Mouse (Mus musculus): Measurements from ENCODE around the gene Tmed5.
"Not testable (repeated sequence)": the region's sequence is repeated elsewhere in the genome, so short reads cannot be mapped to it uniquely, and the experiment has no call there.

The Tmed5 gene

DNA sequence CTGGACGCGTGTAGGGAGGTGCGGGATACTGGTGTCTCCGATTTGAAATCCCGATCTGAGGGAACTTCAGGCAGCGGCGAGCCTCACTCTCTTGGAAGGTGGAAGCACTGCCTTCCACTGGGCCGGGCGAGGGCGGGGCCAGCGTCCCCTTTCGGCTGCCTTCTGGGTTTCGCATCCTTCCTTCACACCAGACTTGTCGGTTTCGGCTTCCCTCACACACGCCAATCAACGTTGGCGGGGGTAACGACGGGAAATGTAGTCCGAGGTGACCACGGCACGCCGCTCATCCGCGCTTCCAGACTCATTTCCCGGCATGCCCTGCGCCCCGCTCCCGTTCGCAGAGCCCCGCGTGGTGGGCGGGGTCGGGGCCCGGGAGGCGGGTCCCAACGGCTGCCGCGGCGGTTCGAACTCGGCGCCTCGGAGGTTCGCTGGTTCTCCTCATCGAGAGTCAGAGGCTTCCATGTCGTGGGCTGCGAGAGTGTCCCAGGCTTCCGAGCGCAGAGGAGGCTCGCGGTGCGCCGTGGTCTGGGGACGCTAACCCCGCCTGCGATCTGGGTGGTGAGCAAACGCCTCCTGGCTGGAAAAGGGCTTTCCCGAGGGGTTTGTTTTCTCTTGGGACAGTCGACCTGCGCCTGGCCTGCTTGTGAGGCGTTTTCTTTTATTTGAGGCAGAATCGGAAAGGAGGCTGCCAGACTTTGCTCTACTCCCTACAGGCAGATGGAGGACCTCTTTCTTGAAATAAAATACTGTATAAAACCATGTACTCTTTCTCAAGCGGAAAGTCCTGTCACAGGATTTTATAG is at the start of gene Tmed5, which contains the start of gene Ccdc18:
Gene Tmed5, minus strand, starts transcription at position 180 of the 803 bp plus-strand sequence.
Gene Ccdc18, plus strand, starts transcription at position 435 of the 803 bp plus-strand sequence.
- peak; percentile 94 to 97 for DNase-seq (ENCODE audit: low spot score in 2 of 2)

DNA sequence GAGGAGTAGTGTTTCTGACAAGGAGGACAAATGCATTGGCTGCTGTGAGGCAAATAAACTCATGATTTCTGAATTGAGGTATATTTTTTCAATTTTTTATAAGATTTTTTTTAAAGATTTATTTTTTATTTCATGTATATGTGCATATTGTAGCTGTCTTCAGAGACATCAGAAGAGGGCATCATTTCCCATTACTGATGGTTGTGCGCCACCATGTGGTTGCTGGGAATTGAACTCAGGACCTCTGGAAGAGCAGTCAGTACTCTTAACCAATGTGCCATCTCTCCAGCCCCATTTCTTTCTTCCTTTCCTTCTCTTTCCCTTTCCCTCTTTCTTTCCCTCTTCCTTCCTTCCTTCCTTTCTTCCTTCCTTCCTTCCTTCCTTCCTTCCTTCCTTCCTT is 31.3 kb upstream of the Tmed5 start:
- DNase-seq (ENCODE audit: low spot score in 2 of 2), result peak in 1 of 2 experiments; percentile 10

- no peak for DNase-seq (ENCODE audit: low spot score in 2 of 2)
Measured at GRCm38 (mm10) chr5:108160796-108161195, 28.4 kb upstream of the Tmed5 start.

DNA sequence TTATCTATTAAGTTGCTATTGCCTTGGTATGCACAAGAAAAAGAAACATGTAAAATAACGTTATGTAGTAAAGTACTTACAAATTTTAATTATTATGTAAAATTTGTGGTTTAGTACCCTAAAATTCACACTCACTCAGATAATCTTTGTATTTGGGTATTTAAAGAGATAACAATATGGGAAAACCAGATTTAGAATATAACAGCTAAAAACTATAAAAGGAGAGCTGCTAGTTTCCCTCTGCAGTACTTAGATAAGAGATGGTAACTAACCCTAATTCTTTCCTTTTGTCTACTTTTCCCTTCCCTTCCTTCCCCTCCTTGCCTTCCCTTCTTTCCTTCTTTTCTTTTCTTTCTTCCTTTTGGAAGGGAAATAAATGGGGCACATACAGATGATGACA is 20.2 kb upstream of the Tmed5 start:
- DNase-seq (ENCODE audit: low spot score in 2 of 2), result no peak

DNA sequence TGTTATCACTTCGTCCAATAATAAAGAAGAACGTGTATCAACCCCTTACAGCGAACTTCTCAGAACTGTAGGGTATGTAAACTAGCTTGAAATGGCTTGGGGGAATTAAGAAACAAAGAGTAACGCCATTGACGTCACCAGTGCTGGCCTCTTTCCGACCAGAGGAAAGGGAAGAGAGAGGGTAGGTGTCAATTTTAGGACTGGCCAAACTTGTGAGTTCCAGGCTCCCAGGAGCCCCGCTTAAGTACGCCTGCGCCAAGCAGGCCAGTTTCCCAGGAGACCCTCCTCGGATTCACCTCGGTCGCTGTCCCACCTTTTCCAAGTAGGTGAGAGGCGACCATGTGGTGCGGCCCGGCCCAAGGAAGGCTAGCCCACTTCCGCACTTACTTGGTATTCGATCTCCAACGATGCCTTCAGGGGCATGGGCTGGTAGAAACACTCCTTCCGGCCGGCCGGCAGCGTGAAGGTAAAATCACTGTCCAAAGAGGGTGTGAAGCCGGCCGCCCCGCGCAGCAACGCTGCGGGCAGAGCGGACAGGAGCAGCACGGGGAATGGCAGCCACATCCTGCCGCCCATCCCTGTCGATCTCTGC is 475 bp downstream of the Tmed5 start:
- no peak for DNase-seq (ENCODE audit: low spot score in 2 of 2)

GRCm38 (mm10) chr5:108120221-108120900 is 12.1 kb downstream of the Tmed5 start:
- no peak for DNase-seq (ENCODE audit: low spot score in 2 of 2)

DNA sequence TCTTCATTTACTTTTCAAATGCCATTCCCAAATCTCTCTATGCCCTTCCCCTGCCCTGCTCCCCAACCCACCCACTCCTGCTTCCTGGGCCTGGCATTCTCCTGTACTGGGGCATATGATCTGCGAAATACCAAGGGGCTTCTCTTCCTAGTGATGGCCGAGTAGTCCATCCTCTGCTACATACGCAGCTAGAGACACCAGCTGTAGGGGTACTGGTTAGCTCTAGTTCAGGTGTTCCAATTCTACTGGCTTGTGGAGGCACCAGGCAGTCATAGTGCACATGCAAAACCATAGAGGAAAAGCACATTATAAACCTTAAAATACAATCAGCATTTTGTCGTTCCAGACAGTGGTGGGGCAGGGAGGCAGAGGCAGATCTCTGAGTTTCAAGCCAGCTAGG is 14.7 kb downstream of the Tmed5 start:
- no peak for DNase-seq (ENCODE audit: low spot score in 2 of 2)

DNA sequence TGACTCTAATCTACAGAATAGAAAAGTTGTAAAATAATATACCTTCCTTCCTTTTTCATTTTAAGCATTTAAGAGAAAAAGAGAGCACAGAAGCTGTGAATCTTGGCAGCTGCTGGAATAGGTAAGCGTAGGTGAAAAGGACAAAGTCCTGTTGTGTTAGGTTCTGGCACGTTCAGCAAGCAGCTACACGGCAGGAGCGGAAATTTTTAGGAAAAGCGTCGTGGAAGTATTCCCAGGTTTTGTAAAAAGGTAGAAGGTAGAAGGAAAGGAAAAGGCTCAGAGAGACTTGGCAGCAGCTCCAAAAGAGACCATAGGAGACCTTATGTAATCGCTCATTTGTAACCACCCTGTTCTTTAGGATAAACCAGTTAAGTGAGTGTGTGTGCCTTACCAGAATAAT is 23.1 kb downstream of the Tmed5 start:
- no peak for DNase-seq (ENCODE audit: low spot score in 2 of 2)

DNA sequence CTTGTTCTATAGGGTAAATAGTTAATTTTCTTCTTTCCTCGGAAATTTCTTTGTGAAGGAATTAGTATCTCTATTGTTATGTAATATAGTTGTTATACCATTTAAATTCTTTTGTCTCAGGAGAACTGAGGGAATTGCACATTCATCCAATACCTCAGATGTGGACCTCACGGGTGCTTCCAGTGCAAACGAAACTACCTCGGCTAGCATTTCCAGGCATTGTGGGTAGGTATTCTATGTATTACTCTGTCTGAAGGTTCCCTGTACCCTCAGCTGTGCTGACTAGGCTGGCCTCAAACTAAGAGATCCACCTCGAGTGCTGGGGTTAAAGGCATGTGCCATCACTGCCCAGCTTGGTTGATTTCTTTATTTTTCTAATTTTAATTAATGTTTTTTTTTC is 28.1 kb downstream of the Tmed5 start:
- DNase-seq (ENCODE audit: low spot score in 2 of 2), result no peak

DNA sequence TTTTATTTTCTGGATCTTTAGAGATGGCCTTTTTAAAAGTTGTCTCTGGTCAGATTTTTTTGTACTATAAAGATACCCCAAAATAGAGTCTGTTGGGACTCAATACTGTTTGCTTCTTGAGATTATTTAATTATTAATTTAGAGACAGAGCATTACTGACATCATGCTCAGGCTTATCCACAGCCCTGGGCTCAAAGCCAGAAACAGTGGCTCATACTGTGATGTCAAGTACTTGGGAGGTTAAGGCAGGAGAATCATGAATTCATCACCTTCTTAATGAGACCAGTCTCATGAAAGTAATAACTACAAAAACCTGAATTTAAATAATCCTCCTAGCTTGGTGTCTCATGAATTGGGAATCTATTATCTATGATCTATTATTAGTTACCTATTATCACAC is 32.2 kb downstream of the Tmed5 start:
- no peak for DNase-seq (ENCODE audit: low spot score in 2 of 2)

- DNase-seq (ENCODE audit: low spot score in 2 of 2), result no peak
Measured at GRCm38 (mm10) chr5:108097676-108098075, 34.7 kb downstream of the Tmed5 start.

GRCm38 (mm10) chr5:108092731-108093130 is 39.7 kb downstream of the Tmed5 start:
- not testable (repeated sequence) for DNase-seq (ENCODE audit: low spot score in 2 of 2)

- no peak for DNase-seq (ENCODE audit: low spot score in 2 of 2)
Measured at GRCm38 (mm10) chr5:108085440-108085839, 47.0 kb downstream of the Tmed5 start.

DNA sequence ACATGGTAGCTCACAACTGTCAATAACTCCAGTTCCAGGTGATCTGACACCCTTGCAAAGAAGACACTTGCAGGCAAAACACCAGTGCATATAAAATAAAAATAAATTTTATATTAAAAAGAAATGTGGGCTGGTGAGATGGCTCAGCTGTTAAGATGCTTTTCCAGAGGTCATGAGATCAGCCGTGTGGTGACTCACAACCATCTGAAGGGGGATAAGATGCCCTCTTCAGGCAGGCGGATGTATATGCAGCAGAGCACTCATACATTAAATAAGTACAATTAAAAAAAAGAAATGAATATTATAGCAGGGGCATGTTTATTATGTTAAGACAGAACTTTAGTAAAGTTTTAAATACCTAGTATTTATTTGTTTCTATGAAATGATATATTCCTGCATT is 50.0 kb downstream of the Tmed5 start:
- no peak for DNase-seq (ENCODE audit: low spot score in 2 of 2)

GRCm38 (mm10) chr5:108079603-108080002 is 52.8 kb downstream of the Tmed5 start:
- DNase-seq (ENCODE audit: low spot score in 2 of 2), result no peak

DNA sequence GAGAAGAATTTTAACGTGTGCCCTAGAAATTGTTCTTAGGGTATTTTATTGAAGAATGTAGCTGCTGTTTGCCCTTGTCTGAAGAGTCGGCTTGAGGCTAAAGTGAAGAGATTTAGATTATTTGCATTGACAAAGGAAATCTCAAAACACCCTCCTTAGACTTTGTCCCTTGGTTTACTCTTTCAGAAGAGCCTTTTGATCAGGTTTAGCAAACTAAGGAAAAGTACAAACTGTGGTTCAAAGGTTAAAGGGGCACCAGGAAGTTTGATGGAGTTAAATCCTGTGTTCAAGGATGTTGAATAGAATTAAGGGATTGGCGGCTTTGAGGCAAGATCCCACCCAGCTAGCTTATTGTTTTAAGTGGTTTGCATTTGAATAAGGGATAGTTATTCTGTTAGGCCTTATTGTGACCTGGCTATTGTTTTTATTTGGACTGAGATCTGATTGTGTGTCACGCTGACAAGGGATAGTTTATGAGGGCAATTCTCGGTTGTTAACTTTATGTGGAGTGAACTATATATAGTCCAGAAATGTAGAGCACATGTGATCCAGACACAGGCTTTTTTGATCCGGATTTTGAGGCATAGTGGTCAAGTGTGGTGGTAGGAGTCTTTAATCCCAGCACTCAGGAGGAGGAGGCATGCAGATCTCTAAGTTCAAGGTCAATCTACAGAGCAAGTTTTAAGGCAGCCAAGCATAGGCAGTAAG is 55.4 kb downstream of the Tmed5 start:
- DNase-seq (ENCODE audit: low spot score in 2 of 2), result no peak

GRCm38 (mm10) chr5:108076241-108076640 is 56.2 kb downstream of the Tmed5 start:
- no peak for DNase-seq (ENCODE audit: low spot score in 2 of 2)

DNA sequence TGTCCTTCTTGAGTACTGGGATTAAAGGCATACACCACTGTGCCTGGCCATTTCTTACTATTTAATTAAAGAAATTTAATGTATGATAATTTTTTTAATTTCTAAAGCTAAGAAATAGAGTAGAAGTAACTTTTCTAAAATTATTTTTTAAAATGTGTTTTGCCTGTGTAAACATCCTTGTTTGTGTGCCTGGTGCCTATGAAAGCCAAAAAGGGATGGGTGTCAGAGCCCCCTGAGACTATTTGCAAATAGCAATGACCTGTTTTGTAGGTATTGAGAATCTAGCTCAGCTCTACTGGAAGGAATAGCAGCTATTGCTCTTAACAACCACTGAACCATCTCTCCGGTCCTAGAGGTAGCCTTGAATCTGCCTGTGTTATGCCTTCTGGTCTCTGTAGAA is 60.1 kb downstream of the Tmed5 start:
- DNase-seq (ENCODE audit: low spot score in 2 of 2), result no peak

DNA sequence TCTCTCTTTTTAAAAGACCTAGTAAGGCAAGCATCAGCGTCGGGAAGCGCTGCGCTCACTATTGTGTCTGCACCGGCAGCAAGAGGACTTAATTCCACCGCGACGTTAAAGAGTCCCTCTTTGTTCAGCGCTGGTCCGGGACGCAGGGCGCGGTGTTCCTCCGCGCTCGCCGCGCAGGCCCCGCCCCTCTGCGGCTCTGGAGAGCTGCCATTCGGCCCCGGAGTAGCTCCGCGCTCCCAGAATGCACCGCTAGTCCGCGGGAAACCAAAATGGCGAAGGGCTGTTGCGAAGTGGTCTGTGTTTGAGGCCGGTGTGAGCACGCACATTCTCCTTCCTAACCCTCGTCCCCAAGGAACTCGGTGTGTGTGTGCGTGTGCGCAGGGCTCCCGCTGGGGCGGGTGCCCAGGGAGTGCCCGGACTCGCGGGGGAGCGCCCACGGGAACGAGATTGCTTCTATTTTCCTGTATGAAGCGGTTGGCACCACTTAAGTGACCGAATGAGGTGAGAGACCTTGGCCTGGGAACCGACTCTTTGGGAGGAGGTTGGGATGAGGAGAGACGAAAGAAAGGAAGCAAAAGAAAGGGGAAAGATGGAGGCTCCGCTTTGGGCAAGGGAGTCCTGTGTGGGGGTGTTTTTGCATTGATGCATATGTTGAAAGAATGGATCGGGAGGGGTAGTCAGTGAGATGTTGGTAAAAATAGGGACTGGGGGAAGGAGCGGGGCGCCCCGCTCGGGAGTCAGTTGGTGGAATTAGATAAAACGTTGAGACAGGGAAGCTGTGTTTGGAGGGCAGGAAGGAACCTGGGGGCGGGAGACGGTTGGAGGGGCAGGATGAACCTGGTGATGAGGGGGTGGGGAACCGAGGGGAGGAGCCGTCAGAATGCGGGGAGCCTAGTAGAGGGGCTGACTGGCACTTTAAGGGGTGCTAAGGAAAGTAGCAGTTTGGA is 66.7 kb downstream of the Tmed5 start, which contains the start of gene Mtf2:
Gene Mtf2, plus strand, starts transcription at position 210 of the 947 bp plus-strand sequence.
- peak; percentile 91 to 95 for DNase-seq (ENCODE audit: low spot score in 2 of 2)

- DNase-seq (ENCODE audit: low spot score in 2 of 2), result no peak
Measured at GRCm38 (mm10) chr5:108060413-108060812, 72.0 kb downstream of the Tmed5 start.

Measured in frontal cortex, postnatal 10 days (tissue).